ENCODE assay signal across 16 mouse cellular contexts in the genomic region with DNA sequence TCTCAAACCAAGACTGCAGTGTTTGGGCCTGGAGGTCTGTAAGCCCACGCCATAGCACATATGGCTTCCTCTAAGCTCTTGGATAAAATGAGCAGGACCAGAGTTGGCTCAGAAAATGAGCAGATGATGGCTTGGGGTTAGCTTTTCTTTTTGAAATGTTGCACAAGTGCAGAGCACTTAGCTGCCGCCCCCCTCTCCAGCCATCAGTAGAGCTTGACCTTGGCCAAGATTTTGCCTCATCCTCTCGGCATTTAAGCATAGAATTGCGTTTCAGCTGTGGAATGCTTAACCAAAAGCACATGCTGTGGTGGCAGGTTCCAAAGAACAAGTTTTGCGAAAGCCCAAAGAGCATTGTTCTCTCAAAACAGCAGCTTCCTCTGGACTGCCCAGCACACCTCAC. TPM values are rescaled to one million over a fixed set of nuclear protein-coding genes. Genes with fewer than 3 reads are reported as not detected.
DNase-seq lines count a peak whose midpoint lies in the region; ATAC-seq and TF ChIP-seq lines count a peak whose summit lies in the region.
"Had no signal": no experiment of that assay in that cellular context is flagged by ENCODE, and none has a peak within 500 bp of the region (broad histone marks: within the 10 kb centered on the region; RNA-seq: fewer than 3 reads in every experiment).

No protein-coding gene starts in this region.

- no peak for TF ChIP-seq POLR2A in kidney, adult 2 months (IDR thresholded peaks at IDR 0.05; ENCODE audit: low read depth, low read length)

- H3K4me1 ChIP-seq in embryonic facial prominence, embryonic 14.5 days (ENCODE audit: control insufficient read depth, insufficient read depth, low read length): 0 out of 2 replicates have a peak, but pooled peaks cover 5% of the 10 kb centered on the region
- H3K4me1 ChIP-seq in kidney, adult 2 months (ENCODE audit: control insufficient read depth, insufficient read depth, low read length): no peaks in the 10 kb centered on the region
- H3K4me1 ChIP-seq: hindbrain, embryonic 15.5 days had no signal

- no peaks in the 10 kb centered on the region; the same call in 1 of the 2 replicates for H3K36me3 ChIP-seq in embryonic facial prominence, embryonic 14.5 days (ENCODE audit: control insufficient read depth, insufficient read depth, low read length)
- H3K36me3 ChIP-seq in kidney, adult 2 months (ENCODE audit: control insufficient read depth, insufficient read depth, low read length): no peaks in the 10 kb centered on the region

- peak overlapping the region; percentile 50 for H3K27ac ChIP-seq in embryonic facial prominence, embryonic 14.5 days (replicated peaks; ENCODE audit: low read depth, low read length)
- no peak overlapping the region for H3K27ac ChIP-seq in kidney, adult 2 months (ENCODE audit: insufficient read depth, low read depth, low read length)
- H3K27ac ChIP-seq: hindbrain, embryonic 15.5 days had no signal

- intact Hi-C loops in gastrocnemius, postnatal 36 days (cut with DNase I): no loop called here
- intact Hi-C loops in heart, postnatal 36 days (cut with DNase I): no loop called here

- TF ChIP-seq CTCF in kidney, adult 2 months (conservative IDR thresholded peaks at IDR 0.05; ENCODE audit: insufficient read depth, insufficient read length, low read depth, low read length): no peak

- H3K9me3 ChIP-seq in embryonic facial prominence, embryonic 14.5 days (ENCODE audit: control insufficient read depth, low read length): no peaks in the 10 kb centered on the region
- H3K9me3 ChIP-seq: hindbrain, embryonic 15.5 days had no signal

- peak; percentile 81 for ATAC-seq in embryonic facial prominence, embryonic 14.5 days (ENCODE audit: low read depth)
- ATAC-seq in megakaryocyte-erythroid progenitor cell, adult 5-6 weeks (replicated peaks; ENCODE audit: low FRiP score, low TSS enrichment, poor library complexity, severe bottlenecking): no peak
- no peak for ATAC-seq in erythroid progenitor cell, adult 5-6 weeks (replicated peaks; ENCODE audit: low FRiP score, poor library complexity, severe bottlenecking)
- ATAC-seq: Patski had no signal

- no peak overlapping the region for H3K9ac ChIP-seq in embryonic facial prominence, embryonic 14.5 days (ENCODE audit: low read depth, low read length)
- H3K9ac ChIP-seq: hindbrain, embryonic 15.5 days had no signal

- peak; percentile 67 for DNase-seq in gastrocnemius, adult 18-20 months (ENCODE audit: low spot score)
- no peak for DNase-seq in gastrocnemius, postnatal 36 days
- DNase-seq in 3T3-L1 (ENCODE audit: low read depth, low spot score): peak; percentile 78
- peak; percentile 91 for DNase-seq in embryonic facial prominence, embryonic 14.5 days (ENCODE audit: low spot score)
- DNase-seq in heart, postnatal 36 days: peak; percentile 16 to 23
- DNase-seq in kidney, adult 2 months: no peak
- DNase-seq: cerebellum, postnatal 10 days; kidney, adult 9 months; thymus, postnatal 25 days had no signal

- WGBS in embryonic facial prominence, embryonic 14.5 days: 38% methylated on average over 5 of the region's 5 CpGs
- 76% methylated on average over 5 of the region's 5 CpGs for WGBS in kidney, adult 2 months

- no peaks in the 10 kb centered on the region for H3K27me3 ChIP-seq in embryonic facial prominence, embryonic 14.5 days (replicated peaks; ENCODE audit: control insufficient read depth, insufficient read depth, low read length)
- H3K27me3 ChIP-seq in kidney, adult 2 months (replicated peaks; ENCODE audit: control insufficient read depth, insufficient read depth, low read length): no peaks in the 10 kb centered on the region
- H3K27me3 ChIP-seq: hindbrain, embryonic 15.5 days; Patski had no signal

- H3K4me2 ChIP-seq in embryonic facial prominence, embryonic 14.5 days (ENCODE audit: low read depth, low read length): no peak overlapping the region
- H3K4me2 ChIP-seq: hindbrain, embryonic 15.5 days had no signal

- H3K4me3 ChIP-seq in embryonic facial prominence, embryonic 14.5 days (ENCODE audit: low read depth, low read length): no peak overlapping the region
- H3K4me3 ChIP-seq in kidney, adult 2 months (ENCODE audit: insufficient read depth, low read depth, low read length): no peak overlapping the region
- H3K4me3 ChIP-seq: erythroblast, embryonic 14.5 days; hindbrain, embryonic 15.5 days had no signal

RNA-seq across cellular contexts. Expression of gene Galnt16, which starts 13.4 kb away (rescaled TPM):
- 1 to 10 TPM; 3.0 TPM for total RNA-seq in gastrocnemius, adult 18-20 months (2021)
- total RNA-seq in gastrocnemius, postnatal 36 days (2021): 1 to 10 TPM; 3.1 to 3.3 TPM
- polyA plus RNA-seq in embryonic facial prominence, embryonic 14.5 days (2014; fragmentation: Nextera tagmentation; extraction: Ambion mirVana): 13.1 and 14.3 TPM in 2 replicates
- 1 to 10 TPM; 2.7 to 3.7 TPM for total RNA-seq in heart, postnatal 36 days (2021)
- total RNA-seq in megakaryocyte-erythroid progenitor cell, adult 5-6 weeks (2014; fragmentation: Nextera tagmentation): not detected in 2 replicates
- not detected in 2 replicates for total RNA-seq in megakaryocyte-erythroid progenitor cell, adult 5-6 weeks (2017)
- not detected in 2 replicates for total RNA-seq in erythroid progenitor cell, adult 5-6 weeks (2015; ENCODE audit: low replicate concordance)
- not detected in 2 replicates for total RNA-seq in erythroid progenitor cell, adult 5-6 weeks (2017; ENCODE audit: low replicate concordance)
- polyA plus RNA-seq in kidney, adult 2 months (2012; rRNA removed): 0.72 and 0.81 TPM in 2 replicates
- total RNA-seq: monocyte, adult 5-6 weeks; neutrophil, adult 5-6 weeks had no signal

RNA-seq across cellular contexts. Expression of gene Exd2, which starts 41.8 kb away (rescaled TPM):
- 10 to 100 TPM; 24.3 to 27.0 TPM for total RNA-seq in gastrocnemius, adult 18-20 months (2021)
- 10 to 100 TPM; 33.5 to 34.2 TPM for total RNA-seq in gastrocnemius, postnatal 36 days (2021)
- polyA plus RNA-seq in embryonic facial prominence, embryonic 14.5 days (2014; fragmentation: Nextera tagmentation; extraction: Ambion mirVana): 21.6 and 22.3 TPM in 2 replicates
- total RNA-seq in heart, postnatal 36 days (2021): 10 to 100 TPM; 12.8 to 14.4 TPM
- 22.3 and 33.2 TPM in 2 replicates for total RNA-seq in megakaryocyte-erythroid progenitor cell, adult 5-6 weeks (2014; fragmentation: Nextera tagmentation)
- 11.0 and 13.7 TPM in 2 replicates for total RNA-seq in megakaryocyte-erythroid progenitor cell, adult 5-6 weeks (2017)
- 2.2 and 9.6 TPM in 2 replicates for total RNA-seq in erythroid progenitor cell, adult 5-6 weeks (2015; ENCODE audit: low replicate concordance)
- 0.77 and 21.9 TPM in 2 replicates for total RNA-seq in erythroid progenitor cell, adult 5-6 weeks (2017; ENCODE audit: low replicate concordance)
- 12.1 and 13.5 TPM in 2 replicates for polyA plus RNA-seq in kidney, adult 2 months (2012; rRNA removed)

Comparison
In these comparisons a context has a peak if more than half of its experiments do, and no peak if none do; other contexts are left out.
1. DNase-seq: peak in gastrocnemius, adult 18-20 months (single experiment), 3T3-L1 (single experiment), embryonic facial prominence, embryonic 14.5 days (single experiment) and heart, postnatal 36 days (2 of 2); none in gastrocnemius, postnatal 36 days (0 of 2) and kidney, adult 2 months (single experiment).